Mouse (Mus musculus): ENCODE results near the gene Fam227b. TPM values are rescaled to one million over a fixed set of nuclear protein-coding genes. Genes with fewer than 3 reads are reported as not detected.

Fam227b gene
- polyA plus RNA-seq, 1 experiment from 2014 or later: not detected

GRCm38 (mm10) chr2:126033114-126033972 is 118.5 kb downstream of the Fam227b start:
- H3K27ac ChIP-seq (replicated peaks): no peak overlapping the region
- no peaks in the 10 kb centered on the region for H3K27me3 ChIP-seq (replicated peaks)
- H3K9ac ChIP-seq (replicated peaks): no peak overlapping the region
- H3K36me3 ChIP-seq: no peaks in the 10 kb centered on the region
- H3K4me2 ChIP-seq: no peak overlapping the region
- peak; percentile 50; the same call in 1 of the 2 replicates for ATAC-seq (ENCODE audit: low FRiP score)
- WGBS: 80% methylated on average over 8 of the region's 8 CpGs
- peaks cover 10% of the 10 kb centered on the region; the same call in 1 of the 2 replicates for H3K4me1 ChIP-seq
- no peaks in the 10 kb centered on the region for H3K9me3 ChIP-seq (replicated peaks)
- no peak overlapping the region for H3K4me3 ChIP-seq (replicated peaks)

DNA sequence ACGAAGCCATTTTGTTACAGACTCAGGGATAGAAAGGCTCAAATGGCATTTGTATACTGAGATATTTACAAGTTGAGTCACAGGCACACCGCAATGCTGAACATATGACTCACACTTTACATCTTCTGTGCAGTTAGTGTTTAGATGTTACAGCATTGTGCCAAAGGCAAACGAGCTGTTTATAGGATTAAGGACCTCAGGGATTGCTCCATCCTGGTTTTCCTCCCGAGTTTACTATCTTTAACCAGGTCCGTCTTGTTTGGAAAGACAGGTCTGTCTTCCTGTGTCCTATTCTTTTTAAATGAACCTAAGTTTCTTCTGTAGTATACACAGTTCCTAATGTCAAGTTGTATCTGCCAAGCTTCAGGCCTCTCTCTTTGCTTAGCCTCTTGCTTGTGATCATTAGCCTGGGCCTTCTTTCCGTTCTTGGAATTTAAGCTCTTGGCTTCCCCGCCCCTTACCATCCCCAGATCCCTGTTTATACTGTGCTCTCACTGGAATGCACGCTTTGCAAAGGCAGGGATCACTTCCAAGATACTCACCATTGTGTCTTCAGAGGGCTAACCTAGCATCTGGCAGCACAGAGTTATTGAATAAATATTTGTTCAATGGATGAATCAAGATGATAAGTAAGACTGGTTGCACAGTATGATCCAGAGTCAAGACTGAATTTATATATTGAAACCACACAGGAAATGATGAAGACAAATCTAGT is 120.5 kb downstream of the Fam227b start:
- Histone ChIP-seq H3K27me3 (replicated peaks) (no peaks in the 10 kb centered on the region), H3K9ac (replicated peaks) (no peak overlapping the region), H3K9me3 (replicated peaks) (no peaks in the 10 kb centered on the region), H3K27ac (replicated peaks) (no peak overlapping the region), H3K4me1 (peaks cover 10% of the 10 kb centered on the region; the same call in 1 of the 2 replicates), H3K4me2 (no peak overlapping the region), H3K4me3 (replicated peaks) (no peak overlapping the region), H3K36me3 (no peaks in the 10 kb centered on the region)
- no peak for ATAC-seq (ENCODE audit: low FRiP score)
- 77% methylated on average over 8 of the region's 8 CpGs for WGBS

GRCm38 (mm10) chr2:126015763-126016473 is 135.9 kb downstream of the Fam227b start:
- Histone ChIP-seq H3K36me3 (no peaks in the 10 kb centered on the region), H3K27ac (replicated peaks) (no peak overlapping the region), H3K9me3 (replicated peaks) (no peaks in the 10 kb centered on the region), H3K4me2 (no peak overlapping the region), H3K4me3 (replicated peaks) (no peak overlapping the region), H3K9ac (replicated peaks) (no peak overlapping the region), H3K4me1 (no peaks in the 10 kb centered on the region), H3K27me3 (replicated peaks) (no peaks in the 10 kb centered on the region)
- ATAC-seq (ENCODE audit: low FRiP score): no peak
- WGBS: 24% methylated on average over 3 of the region's 3 CpGs

DNA sequence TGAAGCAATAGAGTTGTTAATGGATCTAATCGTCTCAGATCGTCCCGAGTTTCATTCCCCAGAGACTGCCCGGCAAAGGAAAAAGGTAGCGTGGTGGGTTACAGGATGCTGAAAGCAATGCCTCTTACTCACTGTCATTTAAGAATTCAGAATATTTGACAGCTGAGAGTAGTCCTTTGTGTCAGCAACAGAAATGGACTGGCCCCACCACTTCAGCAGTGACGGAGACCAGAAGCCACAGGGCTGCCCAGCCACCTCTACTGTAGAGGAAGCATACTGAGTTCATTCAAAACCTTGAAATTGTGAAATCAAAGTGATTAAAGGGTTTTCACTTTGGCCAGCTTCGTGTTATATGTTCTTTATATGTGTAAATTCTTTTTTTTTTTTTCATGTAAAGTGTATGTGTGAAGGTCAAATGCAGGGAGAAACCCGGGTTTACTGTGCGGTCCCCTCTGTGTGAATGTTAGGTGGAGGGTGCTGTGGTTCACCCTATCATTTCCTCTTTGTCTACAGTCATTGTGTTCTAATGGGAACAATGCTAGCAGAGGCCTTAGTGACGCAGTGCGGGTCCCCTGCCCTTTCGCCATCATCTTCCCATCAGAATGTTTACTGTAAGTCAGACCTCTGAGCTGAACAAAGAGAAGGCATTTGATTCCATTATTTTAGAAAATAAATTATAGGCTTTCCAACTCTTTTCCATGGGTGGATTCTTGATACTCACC is 136.7 kb downstream of the Fam227b start:
- H3K4me1 ChIP-seq: no peaks in the 10 kb centered on the region
- no peaks in the 10 kb centered on the region for H3K36me3 ChIP-seq
- no peaks in the 10 kb centered on the region for H3K27me3 ChIP-seq (replicated peaks)
- H3K9ac ChIP-seq (replicated peaks): no peak overlapping the region
- no peak overlapping the region for H3K4me2 ChIP-seq
- ATAC-seq (ENCODE audit: low FRiP score): no peak
- WGBS: 58% methylated on average over 12 of the region's 12 CpGs
- H3K4me3 ChIP-seq (replicated peaks): no peak overlapping the region
- no peak overlapping the region for H3K27ac ChIP-seq (replicated peaks)
- no peaks in the 10 kb centered on the region for H3K9me3 ChIP-seq (replicated peaks)

GRCm38 (mm10) chr2:126006742-126007141 is 145.1 kb downstream of the Fam227b start:
- H3K27me3 ChIP-seq (replicated peaks): no peaks in the 10 kb centered on the region
- H3K36me3 ChIP-seq: no peaks in the 10 kb centered on the region
- no peaks in the 10 kb centered on the region for H3K9me3 ChIP-seq (replicated peaks)
- H3K4me3 ChIP-seq (replicated peaks): no peak overlapping the region
- no peak overlapping the region for H3K4me2 ChIP-seq
- ATAC-seq (ENCODE audit: low FRiP score): no peak
- H3K27ac ChIP-seq (replicated peaks): no peak overlapping the region
- no peak overlapping the region for H3K9ac ChIP-seq (replicated peaks)
- 51% methylated on average over 2 of the region's 2 CpGs for WGBS
- 0 out of 2 replicates have a peak, but pooled peaks cover 3% of the 10 kb centered on the region for H3K4me1 ChIP-seq

DNA sequence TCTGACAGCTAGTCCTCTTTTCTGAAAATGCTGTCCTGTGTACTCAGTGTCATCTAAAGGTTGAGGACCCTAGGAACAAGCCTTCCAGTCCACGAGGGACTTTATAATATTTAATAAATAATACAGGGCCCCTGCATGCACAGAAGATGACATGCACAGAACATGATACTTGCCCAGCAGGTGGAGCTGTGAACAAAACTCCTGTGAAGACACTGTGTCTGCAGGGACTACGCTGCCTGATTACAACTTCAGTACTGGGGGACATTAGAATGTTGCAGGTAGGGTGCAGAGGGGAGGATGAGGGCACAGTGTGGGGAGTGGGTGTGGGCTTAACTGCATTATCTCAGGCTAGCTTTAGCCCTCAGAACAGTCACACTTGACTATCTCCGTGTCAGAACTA is 145.7 kb downstream of the Fam227b start:
- Histone ChIP-seq H3K27ac (replicated peaks) (no peak overlapping the region), H3K9me3 (replicated peaks) (no peaks in the 10 kb centered on the region), H3K4me3 (replicated peaks) (no peak overlapping the region), H3K4me1 (0 out of 2 replicates have a peak, but pooled peaks cover 3% of the 10 kb centered on the region), H3K4me2 (no peak overlapping the region), H3K9ac (replicated peaks) (no peak overlapping the region), H3K36me3 (no peaks in the 10 kb centered on the region), H3K27me3 (replicated peaks) (no peaks in the 10 kb centered on the region)
- peak; percentile 57; the same call in 1 of the 2 replicates for ATAC-seq (ENCODE audit: low FRiP score)
- 53% methylated on average over 3 of the region's 3 CpGs for WGBS

- Histone ChIP-seq H3K27me3 (replicated peaks) (no peaks in the 10 kb centered on the region), H3K27ac (replicated peaks) (no peak overlapping the region), H3K4me2 (no peak overlapping the region), H3K4me1 (no peaks in the 10 kb centered on the region), H3K4me3 (replicated peaks) (no peak overlapping the region), H3K9me3 (replicated peaks) (no peaks in the 10 kb centered on the region), H3K36me3 (no peaks in the 10 kb centered on the region), H3K9ac (replicated peaks) (no peak overlapping the region)
- WGBS: 82% methylated on average over 5 of the region's 5 CpGs
- no peak for ATAC-seq (ENCODE audit: low FRiP score)
Observed at GRCm38 (mm10) chr2:126002291-126002690, 149.5 kb downstream of the Fam227b start.

DNA sequence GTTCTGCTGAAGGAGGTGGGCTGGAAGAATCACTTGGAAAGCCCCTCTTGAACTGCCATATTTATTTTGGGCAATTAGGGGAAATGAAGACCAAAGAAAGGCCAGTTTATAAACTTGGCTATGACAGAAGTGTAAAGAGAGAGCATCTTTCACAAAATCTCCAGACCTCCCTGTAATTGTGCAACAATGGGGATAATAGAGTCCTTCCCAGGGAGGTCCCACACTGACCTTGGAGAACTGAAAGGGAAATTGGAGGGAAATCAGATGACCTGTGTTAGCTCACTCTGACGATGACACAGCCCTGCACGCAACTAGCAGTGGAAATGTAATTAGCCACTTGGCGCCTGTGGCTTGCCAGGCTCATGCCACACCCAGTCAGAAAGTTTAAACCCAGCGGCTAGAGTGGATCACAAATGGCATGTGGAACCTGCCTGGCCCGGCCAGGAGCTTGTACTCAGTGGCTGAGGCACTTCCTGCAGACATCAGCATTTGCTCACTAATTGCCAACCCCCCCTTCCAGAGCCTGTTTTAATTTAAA is 175.9 kb downstream of the Fam227b start:
- no peak overlapping the region for H3K4me2 ChIP-seq
- no peak for ATAC-seq (ENCODE audit: low FRiP score)
- no peaks in the 10 kb centered on the region for H3K9me3 ChIP-seq (replicated peaks)
- H3K27me3 ChIP-seq (replicated peaks): no peaks in the 10 kb centered on the region
- peaks cover 8% of the 10 kb centered on the region; the same call in 1 of the 2 replicates for H3K36me3 ChIP-seq
- 56% methylated on average over 5 of the region's 5 CpGs for WGBS
- H3K27ac ChIP-seq (replicated peaks): no peak overlapping the region
- no peak overlapping the region for H3K4me3 ChIP-seq (replicated peaks)
- H3K9ac ChIP-seq (replicated peaks): no peak overlapping the region
- no peaks in the 10 kb centered on the region for H3K4me1 ChIP-seq

DNA sequence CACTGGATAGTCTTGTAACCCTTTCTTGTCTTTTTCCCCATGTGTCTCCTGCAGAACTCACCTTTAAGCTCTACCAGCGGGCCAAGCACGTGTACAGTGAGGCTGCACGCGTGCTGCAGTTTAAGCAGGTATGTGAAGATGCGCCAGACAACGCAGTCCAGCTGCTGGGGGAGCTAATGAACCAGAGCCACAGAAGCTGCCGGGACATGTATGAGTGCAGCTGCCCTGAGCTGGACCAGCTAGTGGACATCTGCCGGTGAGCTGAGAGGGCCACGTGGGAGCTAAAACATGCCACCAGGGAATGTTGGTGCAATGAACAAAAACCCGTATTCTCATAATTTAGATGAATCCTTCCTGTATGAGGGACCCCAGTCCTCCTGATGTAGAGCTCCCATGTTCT is 176.6 kb downstream of the Fam227b start:
- no peaks in the 10 kb centered on the region for H3K4me1 ChIP-seq
- no peak overlapping the region for H3K27ac ChIP-seq (replicated peaks)
- no peak for ATAC-seq (ENCODE audit: low FRiP score)
- H3K4me2 ChIP-seq: no peak overlapping the region
- WGBS: 93% methylated on average over 10 of the region's 10 CpGs
- H3K9me3 ChIP-seq (replicated peaks): no peaks in the 10 kb centered on the region
- no peaks in the 10 kb centered on the region for H3K27me3 ChIP-seq (replicated peaks)
- H3K9ac ChIP-seq (replicated peaks): no peak overlapping the region
- peaks cover 8% of the 10 kb centered on the region; the same call in 1 of the 2 replicates for H3K36me3 ChIP-seq
- no peak overlapping the region for H3K4me3 ChIP-seq (replicated peaks)

DNA sequence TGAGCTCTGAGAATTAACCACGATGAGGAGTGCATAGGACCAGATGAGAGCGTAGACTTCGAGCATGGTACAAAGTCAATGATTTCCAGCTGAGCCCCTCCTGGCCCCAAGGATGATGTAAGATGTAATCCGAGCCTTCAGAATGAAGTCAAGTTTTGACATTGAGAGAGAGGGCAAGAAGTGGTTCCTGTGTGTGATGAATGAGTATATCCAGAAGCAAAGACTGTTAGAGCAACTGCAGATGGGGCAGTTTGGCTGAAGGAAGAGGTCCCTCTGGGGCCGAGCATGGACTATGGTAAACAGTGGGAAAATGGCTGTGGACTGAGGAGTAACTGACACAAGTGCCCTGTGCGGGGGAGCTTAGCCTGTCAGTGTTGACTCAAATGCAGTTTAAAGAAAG is 178.6 kb downstream of the Fam227b start:
- H3K4me1 ChIP-seq: no peaks in the 10 kb centered on the region
- no peak overlapping the region for H3K27ac ChIP-seq (replicated peaks)
- H3K9me3 ChIP-seq (replicated peaks): no peaks in the 10 kb centered on the region
- 83% methylated on average over 6 of the region's 6 CpGs for WGBS
- ATAC-seq (ENCODE audit: low FRiP score): no peak
- no peaks in the 10 kb centered on the region for H3K27me3 ChIP-seq (replicated peaks)
- H3K36me3 ChIP-seq: 0 out of 2 replicates have a peak, but pooled peaks cover 3% of the 10 kb centered on the region
- no peak overlapping the region for H3K4me3 ChIP-seq (replicated peaks)
- no peak overlapping the region for H3K4me2 ChIP-seq
- H3K9ac ChIP-seq (replicated peaks): no peak overlapping the region

- no peaks in the 10 kb centered on the region for H3K9me3 ChIP-seq (replicated peaks)
- no peak overlapping the region for H3K4me2 ChIP-seq
- H3K4me3 ChIP-seq (replicated peaks): no peak overlapping the region
- 88% methylated on average over 1 of the region's 1 CpGs for WGBS
- no peak overlapping the region for H3K27ac ChIP-seq (replicated peaks)
- H3K36me3 ChIP-seq: no peaks in the 10 kb centered on the region
- no peak for ATAC-seq (ENCODE audit: low FRiP score)
- no peaks in the 10 kb centered on the region for H3K4me1 ChIP-seq
- H3K9ac ChIP-seq (replicated peaks): no peak overlapping the region
- H3K27me3 ChIP-seq (replicated peaks): no peaks in the 10 kb centered on the region
Observed at GRCm38 (mm10) chr2:125968811-125969210, 183.0 kb downstream of the Fam227b start.
